ENCODE assay signal across 10 mouse cellular contexts in the genomic region with DNA sequence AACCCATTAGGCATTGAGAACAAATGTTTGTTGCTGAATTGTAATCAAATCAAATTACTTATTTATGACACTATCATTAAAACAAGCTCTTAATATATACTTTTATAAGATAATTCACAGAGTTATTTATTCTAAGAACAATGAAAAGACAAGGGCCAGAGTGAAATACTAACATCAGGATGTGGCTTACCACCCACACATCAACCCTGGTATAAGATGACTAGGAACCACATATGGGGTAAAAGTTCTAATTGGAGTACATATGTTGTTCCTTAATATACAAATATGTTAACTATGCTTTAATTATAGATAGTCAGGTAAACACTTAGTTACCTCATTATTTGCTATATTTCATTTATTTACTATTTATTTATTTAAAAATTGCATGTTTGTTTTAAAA.
"Had no signal": no experiment of that assay in that cellular context is flagged by ENCODE, and none has a peak within 500 bp of the region (broad histone marks: within the 10 kb centered on the region; RNA-seq: fewer than 3 reads in every experiment).

No protein-coding gene starts in this region.

- DNase-seq: liver, postnatal 0 days; lung, embryonic 14.5 days; lung, postnatal 10 days; lung, postnatal 4 days; midbrain, embryonic 14.5 days; right cerebral cortex, postnatal 14 days; thymus, adult 2 months; thymus, postnatal 25 days; thymus, postnatal 4 days had no signal

- ATAC-seq: liver, postnatal 0 days; midbrain, embryonic 16.5 days had no signal
